Mouse (Mus musculus): ENCODE data around the gene Slc7a8. TPM values are rescaled to one million over a fixed set of nuclear protein-coding genes. Genes with fewer than 3 reads are reported as not detected.

Gene Slc7a8
- polyA plus RNA-seq, 1 experiment from 2014 or later: 45.7 TPM

DNA sequence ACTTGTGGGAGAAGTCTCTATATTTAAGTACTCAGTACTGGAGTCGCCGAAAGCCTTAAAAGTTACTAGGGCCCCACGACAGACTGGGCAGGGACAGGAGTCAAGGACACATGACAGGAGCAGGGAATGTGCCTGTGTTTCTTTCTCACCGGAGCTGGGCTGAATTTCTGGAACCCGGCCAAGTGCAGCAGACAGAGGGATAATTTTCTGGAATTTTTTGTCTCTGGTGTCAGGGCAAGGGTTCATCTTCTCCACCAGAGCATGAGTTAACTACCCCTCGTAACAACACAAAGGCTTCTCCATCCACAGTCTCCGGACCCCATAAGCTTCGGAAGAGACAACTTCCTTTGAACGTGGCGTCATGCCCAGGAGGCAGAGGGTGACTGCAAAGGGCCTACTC lies 4.7 kb upstream of the Slc7a8 start:
- H3K9ac ChIP-seq (ENCODE audit: low read depth, low read length): peak overlapping the region; percentile 20; the same call in 1 of the 2 replicates
- no peaks in the 10 kb centered on the region for H3K27me3 ChIP-seq (replicated peaks; ENCODE audit: control insufficient read depth, insufficient read depth, low read length)
- no peaks in the 10 kb centered on the region for H3K9me3 ChIP-seq (ENCODE audit: control insufficient read depth, low read length)
- no peak overlapping the region for H3K4me3 ChIP-seq (ENCODE audit: low read length)
- peak overlapping the region; percentile 28; the same call in 1 of the 2 replicates for H3K4me2 ChIP-seq (ENCODE audit: low read depth, low read length)
- peak; percentile 92 for ATAC-seq
- WGBS: 23% methylated on average over 10 of the region's 10 CpGs
- H3K36me3 ChIP-seq (ENCODE audit: control insufficient read depth, insufficient read depth, low read length): no peaks in the 10 kb centered on the region
- H3K27ac ChIP-seq (ENCODE audit: low read length): peak overlapping the region; percentile 76
- H3K4me1 ChIP-seq (ENCODE audit: control insufficient read depth, insufficient read depth, low read length): no peaks in the 10 kb centered on the region

DNA sequence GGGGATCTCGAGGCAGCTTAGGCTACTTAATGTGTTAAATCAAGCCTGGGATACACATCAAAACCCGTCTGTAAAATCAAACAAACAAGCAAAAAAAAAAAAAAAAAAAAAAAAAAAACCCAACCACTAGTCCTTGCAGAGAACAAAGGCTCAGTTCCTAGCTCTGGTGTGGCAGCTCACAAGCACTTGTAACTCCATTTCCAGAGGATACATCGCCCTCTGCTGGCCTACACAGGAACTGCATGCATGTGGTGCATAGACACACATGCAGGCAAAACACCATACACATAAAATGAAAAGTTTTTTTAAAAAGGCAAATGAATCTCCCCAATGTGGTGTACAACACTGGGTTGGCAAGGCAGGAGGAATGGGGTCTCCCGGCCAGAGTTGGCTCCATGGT lies 4.2 kb upstream of the Slc7a8 start:
- WGBS: 44% methylated on average over 4 of the region's 4 CpGs
- no peaks in the 10 kb centered on the region for H3K27me3 ChIP-seq (replicated peaks; ENCODE audit: control insufficient read depth, insufficient read depth, low read length)
- no peak overlapping the region for H3K9ac ChIP-seq (ENCODE audit: low read depth, low read length)
- peak; percentile 29; the same call in 1 of the 2 replicates for ATAC-seq
- H3K4me2 ChIP-seq (ENCODE audit: low read depth, low read length): no peak overlapping the region
- no peaks in the 10 kb centered on the region for H3K4me1 ChIP-seq (ENCODE audit: control insufficient read depth, insufficient read depth, low read length)
- H3K4me3 ChIP-seq (ENCODE audit: low read length): no peak overlapping the region
- H3K36me3 ChIP-seq (ENCODE audit: control insufficient read depth, insufficient read depth, low read length): no peaks in the 10 kb centered on the region
- H3K9me3 ChIP-seq (ENCODE audit: control insufficient read depth, low read length): no peaks in the 10 kb centered on the region
- H3K27ac ChIP-seq (ENCODE audit: low read length): peak overlapping the region; percentile 76

DNA sequence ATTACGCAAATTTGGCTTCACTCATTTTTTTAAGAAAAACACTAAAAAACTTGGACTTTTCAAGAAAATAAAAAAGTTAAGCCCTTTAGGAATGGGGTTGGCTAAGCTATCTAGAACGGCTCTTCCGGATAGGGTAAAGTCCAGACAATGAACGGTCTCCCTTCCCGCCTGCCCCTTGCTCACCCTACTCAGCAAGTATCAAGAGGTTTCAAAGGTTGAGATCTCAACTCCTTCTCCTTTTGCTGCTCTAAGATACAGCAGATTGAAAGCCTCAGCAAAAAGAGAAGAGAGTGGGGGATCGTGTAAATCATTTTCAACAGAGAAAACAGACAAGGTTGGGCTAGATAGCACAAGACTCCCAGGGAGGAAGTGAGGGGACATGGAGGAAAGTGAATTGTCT lies 1.2 kb upstream of the Slc7a8 start:
- Histone ChIP-seq H3K4me3 (ENCODE audit: low read length) (no peak overlapping the region), H3K27me3 (replicated peaks; ENCODE audit: control insufficient read depth, insufficient read depth, low read length) (no peaks in the 10 kb centered on the region; the same call in 1 of the 2 replicates), H3K27ac (ENCODE audit: low read length) (peak overlapping the region; percentile 51), H3K36me3 (ENCODE audit: control insufficient read depth, insufficient read depth, low read length) (no peaks in the 10 kb centered on the region), H3K4me1 (ENCODE audit: control insufficient read depth, insufficient read depth, low read length) (0 out of 2 replicates have a peak, but pooled peaks cover 4% of the 10 kb centered on the region), H3K4me2 (ENCODE audit: low read depth, low read length) (no peak overlapping the region), H3K9ac (ENCODE audit: low read depth, low read length) (no peak overlapping the region), H3K9me3 (ENCODE audit: control insufficient read depth, low read length) (no peaks in the 10 kb centered on the region)
- 60% methylated on average over 6 of the region's 6 CpGs for WGBS
- ATAC-seq: peak; percentile 39; the same call in 1 of the 2 replicates

GRCm38 (mm10) chr14:54780836-54781609 lies 723 bp downstream of the Slc7a8 start:
- Histone ChIP-seq H3K4me3 (ENCODE audit: low read length) (peak overlapping the region; percentile 68), H3K4me2 (ENCODE audit: low read depth, low read length) (peak overlapping the region; percentile 65), H3K9me3 (ENCODE audit: control insufficient read depth, low read length) (no peaks in the 10 kb centered on the region), H3K4me1 (ENCODE audit: control insufficient read depth, insufficient read depth, low read length) (peaks cover 14% of the 10 kb centered on the region; the same call in 1 of the 2 replicates), H3K9ac (ENCODE audit: low read depth, low read length) (peak overlapping the region; percentile 62), H3K27ac (ENCODE audit: low read length) (peak overlapping the region; percentile 85), H3K36me3 (ENCODE audit: control insufficient read depth, insufficient read depth, low read length) (no peaks in the 10 kb centered on the region), H3K27me3 (replicated peaks; ENCODE audit: control insufficient read depth, insufficient read depth, low read length) (no peaks in the 10 kb centered on the region; the same call in 1 of the 2 replicates)
- peak; percentile 74 for ATAC-seq
- WGBS: 3% methylated on average over 35 of the region's 35 CpGs

DNA sequence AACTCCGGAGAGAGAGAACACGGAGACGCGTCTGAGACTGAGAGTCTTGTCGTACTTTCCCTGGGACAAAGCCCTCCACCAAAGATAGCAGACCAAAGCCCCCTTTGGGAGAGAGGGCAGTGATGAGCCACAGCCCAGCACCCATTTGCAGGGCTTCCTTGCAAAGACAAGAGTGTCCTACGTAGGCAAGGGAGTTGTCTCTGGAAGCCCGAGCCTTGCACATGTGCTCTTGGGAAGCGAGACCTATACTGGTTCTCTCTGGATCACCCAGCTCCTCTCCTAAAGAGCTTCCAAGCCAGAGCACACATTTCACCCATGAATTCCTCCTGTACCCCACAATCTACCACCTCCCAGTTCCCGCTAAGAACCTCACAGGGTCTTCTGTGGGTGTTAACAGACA lies 1.7 kb downstream of the Slc7a8 start:
- ATAC-seq: no peak
- no peaks in the 10 kb centered on the region for H3K36me3 ChIP-seq (ENCODE audit: control insufficient read depth, insufficient read depth, low read length)
- WGBS: 82% methylated on average over 9 of the region's 9 CpGs
- peak overlapping the region; percentile 62 for H3K9ac ChIP-seq (ENCODE audit: low read depth, low read length)
- H3K27me3 ChIP-seq (replicated peaks; ENCODE audit: control insufficient read depth, insufficient read depth, low read length): no peaks in the 10 kb centered on the region; the same call in 1 of the 2 replicates
- peaks cover 14% of the 10 kb centered on the region; the same call in 1 of the 2 replicates for H3K4me1 ChIP-seq (ENCODE audit: control insufficient read depth, insufficient read depth, low read length)
- H3K4me3 ChIP-seq (ENCODE audit: low read length): peak overlapping the region; percentile 68
- H3K4me2 ChIP-seq (ENCODE audit: low read depth, low read length): peak overlapping the region; percentile 65
- no peaks in the 10 kb centered on the region for H3K9me3 ChIP-seq (ENCODE audit: control insufficient read depth, low read length)
- no peak overlapping the region for H3K27ac ChIP-seq (ENCODE audit: low read length)

GRCm38 (mm10) chr14:54777893-54778292 lies 3.9 kb downstream of the Slc7a8 start:
- Histone ChIP-seq H3K27ac (ENCODE audit: low read length) (no peak overlapping the region), H3K36me3 (ENCODE audit: control insufficient read depth, insufficient read depth, low read length) (no peaks in the 10 kb centered on the region), H3K9ac (ENCODE audit: low read depth, low read length) (no peak overlapping the region), H3K4me2 (ENCODE audit: low read depth, low read length) (0 out of 2 replicates have a peak overlapping the region, but pooled peaks have one; percentile 22), H3K4me1 (ENCODE audit: control insufficient read depth, insufficient read depth, low read length) (peaks cover 14% of the 10 kb centered on the region; the same call in 1 of the 2 replicates), H3K4me3 (ENCODE audit: low read length) (no peak overlapping the region), H3K27me3 (replicated peaks; ENCODE audit: control insufficient read depth, insufficient read depth, low read length) (no peaks in the 10 kb centered on the region; the same call in 1 of the 2 replicates), H3K9me3 (ENCODE audit: control insufficient read depth, low read length) (no peaks in the 10 kb centered on the region)
- no peak for ATAC-seq
- 78% methylated on average over 4 of the region's 4 CpGs for WGBS

- no peak for ATAC-seq
- 70% methylated on average over 5 of the region's 5 CpGs for WGBS
- no peak overlapping the region for H3K4me3 ChIP-seq (ENCODE audit: low read length)
- no peaks in the 10 kb centered on the region for H3K36me3 ChIP-seq (ENCODE audit: control insufficient read depth, insufficient read depth, low read length)
- H3K4me2 ChIP-seq (ENCODE audit: low read depth, low read length): no peak overlapping the region
- peaks cover 14% of the 10 kb centered on the region; the same call in 1 of the 2 replicates for H3K4me1 ChIP-seq (ENCODE audit: control insufficient read depth, insufficient read depth, low read length)
- H3K9ac ChIP-seq (ENCODE audit: low read depth, low read length): no peak overlapping the region
- H3K27ac ChIP-seq (ENCODE audit: low read length): no peak overlapping the region
- no peaks in the 10 kb centered on the region for H3K9me3 ChIP-seq (ENCODE audit: control insufficient read depth, low read length)
- H3K27me3 ChIP-seq (replicated peaks; ENCODE audit: control insufficient read depth, insufficient read depth, low read length): no peaks in the 10 kb centered on the region; the same call in 1 of the 2 replicates
Observed at GRCm38 (mm10) chr14:54776768-54777167, 5.0 kb downstream of the Slc7a8 start.

DNA sequence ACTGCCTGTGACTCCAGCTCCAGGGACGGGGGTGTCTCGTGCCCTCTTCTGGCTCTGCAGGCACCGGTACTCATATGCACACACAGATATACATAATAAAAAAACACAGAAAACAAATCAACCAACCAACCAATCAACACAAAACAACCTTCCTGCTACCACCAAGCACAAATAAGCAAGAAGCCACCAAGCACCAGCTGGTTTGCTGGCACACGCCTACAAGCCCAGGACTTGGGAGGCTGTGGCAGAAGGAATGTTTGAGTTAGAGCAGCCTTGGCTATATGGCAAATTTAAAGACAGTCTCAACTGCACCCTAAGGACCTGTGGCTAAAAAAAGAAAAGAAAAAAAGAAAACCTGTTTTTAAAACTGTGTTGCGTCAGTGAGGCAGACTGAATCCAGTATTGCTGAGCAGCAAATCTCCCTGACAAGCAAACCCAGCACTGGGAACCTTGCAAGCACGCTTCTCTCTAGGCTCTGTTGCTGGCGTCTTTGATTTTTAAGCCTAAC lies 6.2 kb downstream of the Slc7a8 start:
- no peaks in the 10 kb centered on the region for H3K9me3 ChIP-seq (ENCODE audit: control insufficient read depth, low read length)

DNA sequence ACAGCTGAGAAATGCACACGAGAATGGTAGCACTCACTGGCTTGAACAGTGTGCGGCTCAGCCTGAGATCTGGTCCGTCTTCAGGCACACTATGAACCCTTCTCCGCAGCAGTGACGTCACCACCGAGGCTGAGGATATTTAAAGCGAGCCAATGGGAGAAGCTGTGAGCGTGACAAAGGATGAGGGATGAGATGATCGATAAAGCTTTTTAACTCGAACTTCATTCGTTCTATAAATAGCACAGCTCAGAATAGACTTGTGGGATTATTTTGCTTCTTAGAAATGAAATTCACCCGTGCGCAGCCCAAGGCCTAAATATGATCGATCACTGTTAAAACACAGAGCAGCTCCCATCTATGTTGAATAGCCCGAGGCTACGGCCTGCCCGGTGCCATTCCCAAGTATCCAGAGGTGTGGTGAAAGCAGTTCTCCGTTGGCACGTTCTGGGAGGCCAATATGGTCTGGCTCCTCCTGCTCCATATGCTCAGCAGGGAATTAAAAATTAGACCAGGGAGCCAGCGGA lies 9.4 kb downstream of the Slc7a8 start:
- H3K36me3 ChIP-seq (ENCODE audit: control insufficient read depth, insufficient read depth, low read length): no peaks in the 10 kb centered on the region
- 79% methylated on average over 20 of the region's 20 CpGs for WGBS
- no peak for ATAC-seq
- H3K9me3 ChIP-seq (ENCODE audit: control insufficient read depth, low read length): no peaks in the 10 kb centered on the region
- H3K4me2 ChIP-seq (ENCODE audit: low read depth, low read length): no peak overlapping the region
- H3K27ac ChIP-seq (ENCODE audit: low read length): no peak overlapping the region
- H3K9ac ChIP-seq (ENCODE audit: low read depth, low read length): no peak overlapping the region
- H3K27me3 ChIP-seq (replicated peaks; ENCODE audit: control insufficient read depth, insufficient read depth, low read length): no peaks in the 10 kb centered on the region
- no peak overlapping the region for H3K4me3 ChIP-seq (ENCODE audit: low read length)
- H3K4me1 ChIP-seq (ENCODE audit: control insufficient read depth, insufficient read depth, low read length): peaks cover 5% of the 10 kb centered on the region; the same call in 1 of the 2 replicates

More for the DNA sequence above, 6.2 kb downstream of the Slc7a8 start:
- H3K4me2 ChIP-seq (ENCODE audit: low read depth, low read length): no peak overlapping the region
- WGBS: 86% methylated on average over 7 of the region's 7 CpGs
- H3K36me3 ChIP-seq (ENCODE audit: control insufficient read depth, insufficient read depth, low read length): no peaks in the 10 kb centered on the region
- no peak overlapping the region for H3K4me3 ChIP-seq (ENCODE audit: low read length)
- no peak for ATAC-seq
- no peak overlapping the region for H3K27ac ChIP-seq (ENCODE audit: low read length)
- H3K9ac ChIP-seq (ENCODE audit: low read depth, low read length): no peak overlapping the region
- H3K27me3 ChIP-seq (replicated peaks; ENCODE audit: control insufficient read depth, insufficient read depth, low read length): no peaks in the 10 kb centered on the region; the same call in 1 of the 2 replicates
- peaks cover 13% of the 10 kb centered on the region; the same call in 1 of the 2 replicates for H3K4me1 ChIP-seq (ENCODE audit: control insufficient read depth, insufficient read depth, low read length)

Data from intestine, embryonic 16.5 days (tissue).